8 mouse cellular contexts compared by ENCODE assay signal in the genomic region with DNA sequence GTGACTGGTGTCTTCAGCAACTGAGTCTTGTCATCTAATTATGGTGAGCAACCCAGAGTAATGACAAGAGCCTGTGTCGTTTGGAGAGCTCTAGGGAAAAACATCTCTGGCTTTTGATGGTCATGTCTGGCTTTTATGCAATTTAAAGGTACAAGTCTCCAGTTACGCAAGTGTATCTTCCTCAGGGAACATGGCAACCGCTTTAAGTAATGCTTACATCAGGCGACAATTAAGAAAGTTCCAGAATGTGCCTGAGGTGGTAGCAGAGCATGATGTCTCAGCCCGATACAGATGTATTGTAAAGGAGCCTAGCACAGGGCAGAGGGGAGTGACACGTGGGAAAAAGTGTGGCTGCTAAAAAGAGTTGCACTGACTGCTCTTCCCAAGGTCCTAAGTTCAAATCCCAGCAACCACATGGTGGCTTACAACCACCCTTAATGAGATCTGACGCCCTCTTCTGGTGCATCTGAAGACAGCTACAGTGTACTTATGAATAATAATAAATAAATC. TPM values are rescaled to one million over a fixed set of nuclear protein-coding genes. Genes with fewer than 3 reads are reported as not detected.
DNase-seq lines count a peak whose midpoint lies in the region; ATAC-seq and TF ChIP-seq lines count a peak whose summit lies in the region.
"Had no signal": no experiment of that assay in that cellular context is flagged by ENCODE, and none has a peak within 500 bp of the region (broad histone marks: within the 10 kb centered on the region; RNA-seq: fewer than 3 reads in every experiment).

No protein-coding gene starts in this region.

- H3K4me3 ChIP-seq in layer of hippocampus, adult 2 months: peak overlapping the region; percentile 60
- H3K4me3 ChIP-seq in hindbrain, embryonic 15.5 days: peak overlapping the region; percentile 61
- peak overlapping the region; percentile 78 for H3K4me3 ChIP-seq in midbrain, embryonic 16.5 days (ENCODE audit: low read depth, low read length)

- peak overlapping the region; percentile 86 for H3K4me2 ChIP-seq in hindbrain, embryonic 15.5 days
- H3K4me2 ChIP-seq in midbrain, embryonic 16.5 days (ENCODE audit: low read length): peak overlapping the region; percentile 89

- H3K4me1 ChIP-seq in hindbrain, embryonic 15.5 days (replicated peaks): peaks cover 22% of the 10 kb centered on the region
- peaks cover 6% of the 10 kb centered on the region for H3K4me1 ChIP-seq in midbrain, embryonic 16.5 days (ENCODE audit: control insufficient read depth, insufficient read depth, low read length)

- H3K27me3 ChIP-seq in hindbrain, embryonic 15.5 days: no peaks in the 10 kb centered on the region
- no peaks in the 10 kb centered on the region for H3K27me3 ChIP-seq in midbrain, embryonic 16.5 days (ENCODE audit: control insufficient read depth, insufficient read depth, low read depth, low read length)

- peaks cover 17% of the 10 kb centered on the region for H3K36me3 ChIP-seq in hindbrain, embryonic 15.5 days
- H3K36me3 ChIP-seq in midbrain, embryonic 16.5 days (ENCODE audit: control insufficient read depth, insufficient read depth, low read length): peaks cover 9% of the 10 kb centered on the region

- TF ChIP-seq CTCF in layer of hippocampus, adult 2 months (conservative IDR thresholded peaks at IDR 0.05): peak; percentile 59

- peak overlapping the region; percentile 71; the same call in 1 of the 2 replicates for H3K9ac ChIP-seq in hindbrain, embryonic 15.5 days
- peak overlapping the region; percentile 95 for H3K9ac ChIP-seq in midbrain, embryonic 16.5 days (ENCODE audit: low read depth, low read length)

- H3K27ac ChIP-seq in layer of hippocampus, adult 2 months: no peak overlapping the region
- peak overlapping the region; percentile 92 for H3K27ac ChIP-seq in hindbrain, embryonic 15.5 days (replicated peaks)
- peak overlapping the region; percentile 91 for H3K27ac ChIP-seq in midbrain, embryonic 16.5 days (ENCODE audit: low read length)

- DNase-seq in layer of hippocampus, adult 2 months (ENCODE audit: low spot score in 2 of 2): no peak
- no peak for DNase-seq in layer of hippocampus, adult 9-10 months (ENCODE audit: low spot score)
- DNase-seq in fat pad, adult 2 months (ENCODE audit: extremely low read depth, low read depth, low spot score): peak; percentile 93
- DNase-seq in spleen, postnatal 14 days (ENCODE audit: low spot score in 2 of 2): no peak
- no peak for DNase-seq in left cerebral cortex, postnatal 4 days

- intact Hi-C loops in left cerebral cortex, postnatal 4 days (cut with DNase I): no loop called here

- H3K9me3 ChIP-seq in hindbrain, embryonic 15.5 days: no peaks in the 10 kb centered on the region
- H3K9me3 ChIP-seq in midbrain, embryonic 16.5 days (replicated peaks; ENCODE audit: control insufficient read depth, low read length, poor library complexity, severe bottlenecking): no peaks in the 10 kb centered on the region

- no peak for ATAC-seq in hindbrain, embryonic 15.5 days (ENCODE audit: low FRiP score, low read depth)
- ATAC-seq in midbrain, embryonic 16.5 days: no peak

- WGBS in hindbrain, embryonic 15.5 days: 73% methylated on average over 7 of the region's 7 CpGs
- WGBS in midbrain, embryonic 16.5 days: 69% methylated on average over 7 of the region's 7 CpGs

RNA-seq across cellular contexts. Expression of gene Clpp, which starts 1.1 kb away (rescaled TPM):
- 10 to 100 TPM; 70.3 to 71.1 TPM for total RNA-seq in layer of hippocampus, adult 2 months (2021)
- 166 and 168 TPM in 2 replicates for polyA plus RNA-seq in hindbrain, embryonic 15.5 days (2015; fragmentation: Nextera tagmentation; extraction: Ambion mirVana)
- polyA plus RNA-seq in midbrain, embryonic 16.5 days (2015; fragmentation: Nextera tagmentation; extraction: Ambion mirVana): 164 and 171 TPM in 2 replicates
- 10 to 100 TPM; 46.2 to 49.1 TPM for total RNA-seq in left cerebral cortex, postnatal 4 days (2021)

RNA-seq across cellular contexts. Expression of gene Acer1, which starts 7.0 kb away (rescaled TPM):
- not detected for total RNA-seq in layer of hippocampus, adult 2 months (2021)
- polyA plus RNA-seq in hindbrain, embryonic 15.5 days (2015; fragmentation: Nextera tagmentation; extraction: Ambion mirVana): not detected in 2 replicates
- not detected in 2 replicates for polyA plus RNA-seq in midbrain, embryonic 16.5 days (2015; fragmentation: Nextera tagmentation; extraction: Ambion mirVana)
- total RNA-seq in left cerebral cortex, postnatal 4 days (2021): not detected
- total RNA-seq: gastrocnemius, postnatal 4 days had no signal

RNA-seq across cellular contexts. Expression of gene Alkbh7, which starts 8.2 kb away (rescaled TPM):
- total RNA-seq in layer of hippocampus, adult 2 months (2021): 10 to 100 TPM; 23.9 to 24.0 TPM
- 54.7 and 55.8 TPM in 2 replicates for polyA plus RNA-seq in hindbrain, embryonic 15.5 days (2015; fragmentation: Nextera tagmentation; extraction: Ambion mirVana)
- 54.3 and 60.7 TPM in 2 replicates for polyA plus RNA-seq in midbrain, embryonic 16.5 days (2015; fragmentation: Nextera tagmentation; extraction: Ambion mirVana)
- 10 to 100 TPM; 28.2 to 32.3 TPM for total RNA-seq in left cerebral cortex, postnatal 4 days (2021)

RNA-seq across cellular contexts. Expression of gene Pspn, which starts 10.8 kb away (rescaled TPM):
- total RNA-seq in layer of hippocampus, adult 2 months (2021): not detected
- 0.51 and 0.61 TPM in 2 replicates for polyA plus RNA-seq in hindbrain, embryonic 15.5 days (2015; fragmentation: Nextera tagmentation; extraction: Ambion mirVana)
- polyA plus RNA-seq in midbrain, embryonic 16.5 days (2015; fragmentation: Nextera tagmentation; extraction: Ambion mirVana): 0.74 and 1.0 TPM in 2 replicates
- total RNA-seq in left cerebral cortex, postnatal 4 days (2021): not detected
- total RNA-seq: gastrocnemius, postnatal 4 days had no signal

RNA-seq across cellular contexts. Expression of gene Gtf2f1, which starts 22.1 kb away (rescaled TPM):
- 10 to 100 TPM; 61.2 to 63.2 TPM for total RNA-seq in layer of hippocampus, adult 2 months (2021)
- polyA plus RNA-seq in hindbrain, embryonic 15.5 days (2015; fragmentation: Nextera tagmentation; extraction: Ambion mirVana): 67.3 and 67.5 TPM in 2 replicates
- 71.7 and 74.6 TPM in 2 replicates for polyA plus RNA-seq in midbrain, embryonic 16.5 days (2015; fragmentation: Nextera tagmentation; extraction: Ambion mirVana)
- total RNA-seq in left cerebral cortex, postnatal 4 days (2021): 10 to 100 TPM; 50.8 to 51.0 TPM
